Mouse (Mus musculus) small intestine, adult 2 months (tissue): ENCODE measurements at regions not wholly inside any gene's neighbourhood (a gene's known extent, or its start where the extent isn't known, plus 50 kb on each side); places are given as distances from the start of the nearest gene placed in this dataset.

Experiments
- H3K27ac ChIP-seq: fragments of 200-500 bp; 2 replicates; pipeline ENCODE4 v1.5.1; 2012; ENCODE audit warnings: low read depth, low read length, control low read depth, inconsistent platforms; ENCODE audit not compliant: insufficient read depth
- H3K27me3 ChIP-seq: fragments of 200-500 bp; 2 replicates; pipeline ENCODE4 v1.6.1; 2012; ENCODE audit warnings: mild to moderate bottlenecking, moderate library complexity, low read length, inconsistent platforms; ENCODE audit not compliant: control insufficient read depth, insufficient read depth
- H3K36me3 ChIP-seq: fragments of 200-500 bp; 2 replicates; pipeline ENCODE4 v1.6.1; 2012; ENCODE audit warnings: mild to moderate bottlenecking, low read length, control low read depth, inconsistent platforms; ENCODE audit not compliant: control insufficient read depth, insufficient read depth
- H3K4me1 ChIP-seq: fragments of 200-500 bp; 2 replicates; pipeline ENCODE4 v1.6.1; 2012; ENCODE audit warnings: low read length, inconsistent platforms, mixed read lengths; ENCODE audit not compliant: control insufficient read depth, insufficient read depth, insufficient read length
- H3K4me3 ChIP-seq: fragments of 200-500 bp; 2 replicates; pipeline ENCODE4 v1.5.1; 2012; ENCODE audit warnings: low read depth, mild to moderate bottlenecking, control low read depth, inconsistent platforms, low read length, moderate library complexity
- CTCF ChIP-seq: fragments of 200-500 bp; IDR thresholded peaks from 2 replicates; pipeline ENCODE4 v1.5.1; 2012; ENCODE audit warnings: low read depth, mild to moderate bottlenecking, control low read depth, inconsistent platforms, low read length, moderate library complexity, mixed read lengths; ENCODE audit not compliant: insufficient replicate concordance, insufficient read length; ENCODE audit errors: extremely low read depth
- POLR2A ChIP-seq: fragments of 200-500 bp; IDR thresholded peaks from 2 replicates; pipeline ENCODE4 v1.6.1; 2012; ENCODE audit warnings: low read depth, mild to moderate bottlenecking, control low read depth, inconsistent platforms, low read length, moderate library complexity
- WGBS: fragments of 180-500 bp; shearing (Covaris S2); methylation state at CpG from one replicate; pipeline ENCODE4 v1.1.7; 2018; 5-methylcytosine and 5-hydroxymethylcytosine counted together

GRCm38 (mm10) chr11:20463173-20463681 is 79.8 kb upstream of the Sertad2 start:
- no peaks in the 10 kb centered on the region for H3K36me3 ChIP-seq
- H3K27ac ChIP-seq, result peak overlapping the region; percentile 87
- WGBS, result 18% methylated on average over 10 of the region's 10 CpGs
- no peak; the same call in 1 of the 2 replicates for TF ChIP-seq POLR2A
- TF ChIP-seq CTCF, result no peak
- H3K4me1 ChIP-seq, result peaks cover 26% of the 10 kb centered on the region
- H3K4me3 ChIP-seq, result 0 out of 2 replicates have a peak overlapping the region, but pooled peaks have one; percentile 11
- no peaks in the 10 kb centered on the region for H3K27me3 ChIP-seq

GRCm38 (mm10) chr11:20464564-20464963 is 78.5 kb upstream of the Sertad2 start:
- 0 out of 2 replicates have a peak overlapping the region, but pooled peaks have one; percentile 29 for H3K27ac ChIP-seq
- 82% methylated on average over 8 of the region's 8 CpGs for WGBS
- TF ChIP-seq CTCF (no peak), POLR2A (no peak)
- H3K27me3 ChIP-seq, result no peaks in the 10 kb centered on the region
- H3K4me1 ChIP-seq, result peaks cover 32% of the 10 kb centered on the region
- no peaks in the 10 kb centered on the region for H3K36me3 ChIP-seq
- H3K4me3 ChIP-seq, result no peak overlapping the region

- Histone ChIP-seq H3K4me1 (peaks cover 31% of the 10 kb centered on the region; the same call in 1 of the 2 replicates), H3K36me3 (no peaks in the 10 kb centered on the region), H3K27ac (no peak overlapping the region), H3K27me3 (no peaks in the 10 kb centered on the region), H3K4me3 (no peak overlapping the region)
- TF ChIP-seq POLR2A (no peak), CTCF (no peak)
- 81% methylated on average over 4 of the region's 4 CpGs for WGBS
These were observed 76.5 kb upstream of the Sertad2 start for GRCm38 (mm10) chr11:20466591-20466990.

- Histone ChIP-seq H3K4me1 (peaks cover 19% of the 10 kb centered on the region; the same call in 1 of the 2 replicates), H3K36me3 (no peaks in the 10 kb centered on the region), H3K27me3 (no peaks in the 10 kb centered on the region), H3K4me3 (no peak overlapping the region), H3K27ac (peak overlapping the region; percentile 35; the same call in 1 of the 2 replicates)
- 56% methylated on average over 12 of the region's 12 CpGs for WGBS
- no peak for TF ChIP-seq CTCF
- TF ChIP-seq POLR2A, result no peak
These were observed 74.6 kb upstream of the Sertad2 start for GRCm38 (mm10) chr11:20468319-20469018.

- Histone ChIP-seq H3K36me3 (no peaks in the 10 kb centered on the region), H3K27me3 (no peaks in the 10 kb centered on the region), H3K4me1 (peaks cover 12% of the 10 kb centered on the region; the same call in 1 of the 2 replicates), H3K27ac (peak overlapping the region; percentile 85), H3K4me3 (peak overlapping the region; percentile 26; the same call in 1 of the 2 replicates)
- no peak for TF ChIP-seq CTCF
- no peak for TF ChIP-seq POLR2A
- WGBS, result 54% methylated on average over 5 of the region's 5 CpGs
These were observed 73.7 kb upstream of the Sertad2 start for GRCm38 (mm10) chr11:20469368-20469767.

GRCm38 (mm10) chr11:20470396-20470795 is 72.7 kb upstream of the Sertad2 start:
- H3K4me1 ChIP-seq, result peaks cover 12% of the 10 kb centered on the region; the same call in 1 of the 2 replicates
- no peaks in the 10 kb centered on the region for H3K27me3 ChIP-seq
- H3K27ac ChIP-seq, result peak overlapping the region; percentile 85; the same call in 1 of the 2 replicates
- 72% methylated on average over 6 of the region's 6 CpGs for WGBS
- H3K36me3 ChIP-seq, result no peaks in the 10 kb centered on the region
- TF ChIP-seq POLR2A (no peak), CTCF (no peak)
- H3K4me3 ChIP-seq, result no peak overlapping the region

- WGBS, result 80% methylated on average over 1 of the region's 1 CpGs
- H3K4me1 ChIP-seq, result peaks cover 17% of the 10 kb centered on the region; the same call in 1 of the 2 replicates
- TF ChIP-seq CTCF, result no peak
These were observed 70.7 kb upstream of the Sertad2 start for GRCm38 (mm10) chr11:20472336-20472735.

GRCm38 (mm10) chr11:20475629-20476028 is 67.4 kb upstream of the Sertad2 start:
- Histone ChIP-seq H3K27ac (peak overlapping the region; percentile 56; the same call in 1 of the 2 replicates), H3K4me1 (peaks cover 8% of the 10 kb centered on the region), H3K4me3 (no peak overlapping the region), H3K27me3 (no peaks in the 10 kb centered on the region), H3K36me3 (no peaks in the 10 kb centered on the region)
- no peak for TF ChIP-seq CTCF
- no peak for TF ChIP-seq POLR2A
- WGBS, result 58% methylated on average over 7 of the region's 7 CpGs

More at GRCm38 (mm10) chr11:20472336-20472735, 70.7 kb upstream of the Sertad2 start:
- H3K27me3 ChIP-seq, result no peaks in the 10 kb centered on the region
- H3K4me3 ChIP-seq, result no peak overlapping the region
- H3K36me3 ChIP-seq, result no peaks in the 10 kb centered on the region
- no peak overlapping the region for H3K27ac ChIP-seq
